Mouse (Mus musculus) liver, embryonic 11.5 days (tissue): ENCODE measurements around the gene Ythdc1. TPM values are rescaled to one million over a fixed set of nuclear protein-coding genes. Genes with fewer than 3 reads are reported as not detected.

Experiments used
- ATAC-seq: fragments of 200-750 bp; cut with Nextera tagmentation; replicated peaks from 2 replicates; pipeline ENCODE4 v1.8.0; 2017; ENCODE audit warnings: moderate number of reproducible peaks, mild to moderate bottlenecking, moderate TSS enrichment, moderate library complexity; ENCODE audit not compliant: low FRiP score
- DNase-seq: peaks from one replicate; pipeline ENCODE4 v3.0.0-alpha.2; 2017; ENCODE audit warnings: low spot score
- H3K27ac ChIP-seq: fragments of 300-500 bp; sonication (generic); 2 replicates; pipeline ENCODE4 v1.5.1; 2014; ENCODE audit warnings: mild to moderate bottlenecking, low read depth, low read length, control low read depth
- H3K27me3 ChIP-seq: fragments of 300-500 bp; sonication (generic); replicated peaks from 2 replicates; pipeline ENCODE4 v1.6.1; 2014; ENCODE audit warnings: low read length, mixed read lengths; ENCODE audit not compliant: control insufficient read depth, insufficient read depth
- H3K36me3 ChIP-seq: fragments of 300-500 bp; sonication (generic); 2 replicates; pipeline ENCODE4 v1.6.1; 2014; ENCODE audit warnings: mild to moderate bottlenecking, low read length, moderate library complexity, mixed read lengths; ENCODE audit not compliant: control insufficient read depth, insufficient read depth
- H3K4me1 ChIP-seq: fragments of 300-500 bp; sonication (generic); replicated peaks from 2 replicates; pipeline ENCODE4 v1.6.1; 2014; ENCODE audit warnings: low read length, mixed read lengths; ENCODE audit not compliant: control insufficient read depth, insufficient read depth
- H3K4me2 ChIP-seq: fragments of 300-500 bp; sonication (generic); 2 replicates; pipeline ENCODE4 v1.6.1; 2014; ENCODE audit warnings: mild to moderate bottlenecking, control low read depth, moderate library complexity
- H3K4me3 ChIP-seq: fragments of 300-500 bp; sonication (generic); 2 replicates; pipeline ENCODE4 v1.5.1; 2014; ENCODE audit warnings: low read depth, low read length, control low read depth
- H3K9ac ChIP-seq: fragments of 300-500 bp; sonication (generic); 2 replicates; pipeline ENCODE4 v1.6.1; 2014; ENCODE audit warnings: low read depth, low read length, control low read depth
- H3K9me3 ChIP-seq: fragments of 300-500 bp; sonication (generic); 2 replicates; pipeline ENCODE4 v1.6.1; 2016; ENCODE audit warnings: low read length, inconsistent platforms, mixed read lengths; ENCODE audit not compliant: control insufficient read depth
- WGBS: fragments of 180-500 bp; shearing (Covaris S2); extraction: QIAGEN DNeasy Blood & Tissue Kit; methylation state at CpG from one replicate; pipeline ENCODE4 v1.1.7; 2014; 5-methylcytosine and 5-hydroxymethylcytosine counted together
- polyA plus RNA-seq: library from polyadenylated mRNA; unstranded; fragments of >200 nt; fragmentation: Nextera tagmentation; extraction: Ambion mirVana; gene quantifications from 2 replicates; pipeline ENCODE4 v1.2.1, GENCODE M21; 2014

Ythdc1 gene
- polyA plus RNA-seq = 34.3 and 42.5 TPM in 2 replicates

GRCm38 (mm10) chr5:86803962-86804940, at the start of gene Ythdc1:
Gene Ythdc1 (plus strand): TSS chr5:86804221.
- DNase-seq (peak; percentile 88), ATAC-seq (peak; percentile 99)
- H3K27me3 ChIP-seq = no peaks in the 10 kb centered on the region
- no peaks in the 10 kb centered on the region for H3K36me3 ChIP-seq
- H3K9ac ChIP-seq = peak within 1 kb of the TSS; percentile 98
- peak within 1 kb of the TSS; percentile 98 for H3K27ac ChIP-seq
- WGBS = under 1% methylated on average over 108 of the region's 111 CpGs
- H3K4me3 ChIP-seq = peak within 1 kb of the TSS; percentile 89
- H3K9me3 ChIP-seq = no peaks in the 10 kb centered on the region
- H3K4me2 ChIP-seq = peak within 1 kb of the TSS; percentile 83
- 0 out of 2 replicates have a peak, but pooled peaks cover 2% of the 10 kb centered on the region for H3K4me1 ChIP-seq

GRCm38 (mm10) chr5:86769015-86769658, 34.9 kb upstream of the Ythdc1 start:
- 64% methylated on average over 3 of the region's 3 CpGs for WGBS
- H3K9me3 ChIP-seq = no peaks in the 10 kb centered on the region
- no peak overlapping the region for H3K27ac ChIP-seq
- H3K4me2 ChIP-seq = no peak overlapping the region
- no peaks in the 10 kb centered on the region for H3K36me3 ChIP-seq
- no peaks in the 10 kb centered on the region for H3K27me3 ChIP-seq
- no peak overlapping the region for H3K4me3 ChIP-seq
- no peak overlapping the region for H3K9ac ChIP-seq
- ATAC-seq = no peak
- H3K4me1 ChIP-seq = no peaks in the 10 kb centered on the region
- no peak for DNase-seq

GRCm38 (mm10) chr5:86771010-86771409, 33.0 kb upstream of the Ythdc1 start:
- Histone ChIP-seq H3K27me3 (no peaks in the 10 kb centered on the region), H3K27ac (no peak overlapping the region), H3K4me2 (no peak overlapping the region), H3K9me3 (no peaks in the 10 kb centered on the region), H3K4me3 (no peak overlapping the region), H3K4me1 (no peaks in the 10 kb centered on the region), H3K9ac (no peak overlapping the region), H3K36me3 (no peaks in the 10 kb centered on the region)
- ATAC-seq (no peak), DNase-seq (no peak)

- Histone ChIP-seq H3K4me2 (no peak overlapping the region), H3K9ac (no peak overlapping the region), H3K27ac (no peak overlapping the region), H3K9me3 (no peaks in the 10 kb centered on the region), H3K4me1 (no peaks in the 10 kb centered on the region), H3K27me3 (no peaks in the 10 kb centered on the region), H3K36me3 (no peaks in the 10 kb centered on the region), H3K4me3 (no peak overlapping the region)
- DNase-seq (no peak), ATAC-seq (no peak)
- 92% methylated on average over 5 of the region's 5 CpGs for WGBS
These were observed 27.1 kb upstream of the Ythdc1 start for GRCm38 (mm10) chr5:86776941-86777340.

- no peak for ATAC-seq
- no peak for DNase-seq
- H3K4me2 ChIP-seq = no peak overlapping the region
- H3K4me3 ChIP-seq = no peak overlapping the region
- H3K36me3 ChIP-seq = no peaks in the 10 kb centered on the region
- no peak overlapping the region for H3K27ac ChIP-seq
- H3K9ac ChIP-seq = no peak overlapping the region
- WGBS = 53% methylated on average over 1 of the region's 1 CpGs
- no peaks in the 10 kb centered on the region for H3K9me3 ChIP-seq
- no peaks in the 10 kb centered on the region for H3K27me3 ChIP-seq
- H3K4me1 ChIP-seq = no peaks in the 10 kb centered on the region
These were observed 25.6 kb upstream of the Ythdc1 start for GRCm38 (mm10) chr5:86778471-86778870.

- H3K4me2 ChIP-seq = no peak overlapping the region
- H3K9ac ChIP-seq = no peak overlapping the region
- no peak for DNase-seq
- 64% methylated on average over 8 of the region's 8 CpGs for WGBS
- no peaks in the 10 kb centered on the region for H3K36me3 ChIP-seq
- H3K4me3 ChIP-seq = no peak overlapping the region
- no peak for ATAC-seq
- no peaks in the 10 kb centered on the region for H3K27me3 ChIP-seq
- H3K27ac ChIP-seq = no peak overlapping the region
- no peaks in the 10 kb centered on the region for H3K4me1 ChIP-seq
- no peaks in the 10 kb centered on the region for H3K9me3 ChIP-seq
These were observed 21.0 kb upstream of the Ythdc1 start for GRCm38 (mm10) chr5:86783059-86783458.

GRCm38 (mm10) chr5:86784205-86784604, 19.8 kb upstream of the Ythdc1 start:
- no peak overlapping the region for H3K9ac ChIP-seq
- H3K4me3 ChIP-seq = no peak overlapping the region
- H3K27ac ChIP-seq = no peak overlapping the region
- ATAC-seq (no peak), DNase-seq (no peak)
- H3K4me1 ChIP-seq = no peaks in the 10 kb centered on the region
- WGBS = 62% methylated on average over 1 of the region's 1 CpGs
- H3K27me3 ChIP-seq = no peaks in the 10 kb centered on the region
- H3K9me3 ChIP-seq = no peaks in the 10 kb centered on the region
- no peak overlapping the region for H3K4me2 ChIP-seq
- no peaks in the 10 kb centered on the region for H3K36me3 ChIP-seq

- Histone ChIP-seq H3K9ac (no peak overlapping the region), H3K4me1 (no peaks in the 10 kb centered on the region), H3K4me2 (no peak overlapping the region), H3K27me3 (no peaks in the 10 kb centered on the region), H3K9me3 (no peaks in the 10 kb centered on the region), H3K4me3 (no peak overlapping the region), H3K36me3 (no peaks in the 10 kb centered on the region), H3K27ac (no peak overlapping the region)
- no peak for DNase-seq
- ATAC-seq = no peak
- 48% methylated on average over 1 of the region's 1 CpGs for WGBS
These were observed 17.2 kb upstream of the Ythdc1 start for GRCm38 (mm10) chr5:86786798-86787197.
